ENCODE assay signal across 17 mouse cellular contexts in the genomic region with DNA sequence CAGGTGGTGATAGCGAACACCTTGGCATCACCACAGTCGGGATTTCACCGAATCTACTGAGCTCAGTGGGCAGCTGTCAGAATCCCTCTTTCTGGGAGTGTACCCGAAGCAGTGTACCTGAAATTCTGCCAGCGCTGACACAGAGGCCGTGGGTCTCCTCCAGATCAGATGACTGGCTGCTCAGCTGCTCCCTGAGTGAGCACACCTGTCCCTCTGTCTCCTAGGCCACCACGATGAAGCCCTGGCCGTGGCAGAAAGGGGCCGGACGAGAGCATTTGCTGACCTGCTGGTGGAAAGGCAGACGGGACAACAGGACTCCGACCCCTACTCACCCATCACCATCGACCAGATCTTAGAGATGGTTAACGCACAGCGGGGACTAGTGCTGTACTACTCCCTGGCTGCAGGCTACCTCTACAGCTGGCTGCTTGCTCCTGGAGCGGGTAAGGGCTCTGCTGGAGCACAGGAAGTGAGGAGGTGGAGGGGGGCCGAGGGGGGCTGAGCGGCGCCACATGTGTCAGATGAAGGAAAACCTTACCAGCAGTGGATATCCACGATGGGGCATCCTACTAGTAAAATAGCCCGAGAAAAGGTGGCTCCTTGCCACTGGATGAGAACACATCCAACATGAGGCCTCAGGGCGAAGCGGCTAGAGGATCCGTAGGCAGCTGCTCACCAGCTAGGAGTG.
DNase-seq lines count a peak whose midpoint lies in the region; ATAC-seq and TF ChIP-seq lines count a peak whose summit lies in the region.
"Had no signal": no experiment of that assay in that cellular context is flagged by ENCODE, and none has a peak within 500 bp of the region (broad histone marks: within the 10 kb centered on the region; RNA-seq: fewer than 3 reads in every experiment).

No protein-coding gene starts in this region.

- peaks cover 42% of the 10 kb centered on the region for H3K36me3 ChIP-seq in forebrain, embryonic 15.5 days
- peaks cover 57% of the 10 kb centered on the region for H3K36me3 ChIP-seq in forebrain, postnatal 0 days (ENCODE audit: insufficient read depth)
- H3K36me3 ChIP-seq in midbrain, embryonic 13.5 days = peaks cover 51% of the 10 kb centered on the region
- H3K36me3 ChIP-seq in midbrain, postnatal 0 days (ENCODE audit: insufficient read depth, low read length) = peaks cover 40% of the 10 kb centered on the region
- H3K36me3 ChIP-seq in embryonic facial prominence, embryonic 12.5 days = peaks cover 42% of the 10 kb centered on the region
- peaks cover 65% of the 10 kb centered on the region for H3K36me3 ChIP-seq in limb, embryonic 14.5 days (ENCODE audit: control insufficient read depth, insufficient read depth, low read length)

- H3K9me3 ChIP-seq in forebrain, embryonic 15.5 days = no peaks in the 10 kb centered on the region
- H3K9me3 ChIP-seq in forebrain, postnatal 0 days (ENCODE audit: low read length) = no peaks in the 10 kb centered on the region
- H3K9me3 ChIP-seq in midbrain, embryonic 13.5 days = no peaks in the 10 kb centered on the region
- H3K9me3 ChIP-seq in midbrain, postnatal 0 days (ENCODE audit: low read length) = no peaks in the 10 kb centered on the region
- H3K9me3 ChIP-seq in embryonic facial prominence, embryonic 12.5 days = no peaks in the 10 kb centered on the region
- H3K9me3 ChIP-seq in limb, embryonic 14.5 days (ENCODE audit: control insufficient read depth, low read length) = no peaks in the 10 kb centered on the region
- H3K9me3 ChIP-seq: midbrain, embryonic 12.5 days had no signal

- H3K4me2 ChIP-seq in forebrain, embryonic 15.5 days (replicated peaks) = no peak overlapping the region
- no peak overlapping the region for H3K4me2 ChIP-seq in forebrain, postnatal 0 days (ENCODE audit: low read depth)
- no peak overlapping the region for H3K4me2 ChIP-seq in midbrain, embryonic 13.5 days (replicated peaks)
- H3K4me2 ChIP-seq in midbrain, postnatal 0 days (ENCODE audit: low read depth, low read length, poor library complexity, severe bottlenecking) = no peak overlapping the region
- no peak overlapping the region for H3K4me2 ChIP-seq in embryonic facial prominence, embryonic 12.5 days (replicated peaks)
- H3K4me2 ChIP-seq in limb, embryonic 14.5 days (replicated peaks; ENCODE audit: low read depth, low read length, severe bottlenecking) = no peak overlapping the region
- H3K4me2 ChIP-seq: midbrain, embryonic 12.5 days had no signal

- H3K4me1 ChIP-seq in forebrain, embryonic 15.5 days = peaks cover 24% of the 10 kb centered on the region
- H3K4me1 ChIP-seq in forebrain, postnatal 0 days (ENCODE audit: insufficient read depth) = no peaks in the 10 kb centered on the region
- H3K4me1 ChIP-seq in midbrain, embryonic 13.5 days (replicated peaks) = peaks cover 61% of the 10 kb centered on the region
- H3K4me1 ChIP-seq in midbrain, postnatal 0 days (ENCODE audit: insufficient read depth, low read length) = 0 out of 2 replicates have a peak, but pooled peaks cover 11% of the 10 kb centered on the region
- peaks cover 35% of the 10 kb centered on the region for H3K4me1 ChIP-seq in embryonic facial prominence, embryonic 12.5 days
- peaks cover 30% of the 10 kb centered on the region for H3K4me1 ChIP-seq in limb, embryonic 14.5 days (ENCODE audit: control insufficient read depth, insufficient read depth, low read length)

- H3K4me3 ChIP-seq in forebrain, embryonic 15.5 days = no peak overlapping the region
- no peak overlapping the region for H3K4me3 ChIP-seq in forebrain, postnatal 0 days (ENCODE audit: low read depth, low read length)
- no peak overlapping the region for H3K4me3 ChIP-seq in midbrain, embryonic 13.5 days (replicated peaks)
- no peak overlapping the region for H3K4me3 ChIP-seq in midbrain, postnatal 0 days (ENCODE audit: low read depth, low read length)
- no peak overlapping the region for H3K4me3 ChIP-seq in embryonic facial prominence, embryonic 12.5 days
- H3K4me3 ChIP-seq in limb, embryonic 14.5 days (replicated peaks; ENCODE audit: low read length) = no peak overlapping the region
- H3K4me3 ChIP-seq: left cerebral cortex, adult 2 months; midbrain, embryonic 12.5 days had no signal

- 79% methylated on average over 24 of the region's 24 CpGs for WGBS in forebrain, embryonic 15.5 days
- WGBS in forebrain, postnatal 0 days = 79% methylated on average over 24 of the region's 24 CpGs
- WGBS in midbrain, embryonic 13.5 days = 77% methylated on average over 24 of the region's 24 CpGs
- WGBS in midbrain, postnatal 0 days = 73% methylated on average over 24 of the region's 24 CpGs
- 47% methylated on average over 24 of the region's 24 CpGs for WGBS in embryonic facial prominence, embryonic 12.5 days
- 43% methylated on average over 24 of the region's 24 CpGs for WGBS in limb, embryonic 14.5 days

- 0 out of 2 replicates have a peak overlapping the region, but pooled peaks have one; percentile 12 for H3K27ac ChIP-seq in forebrain, embryonic 15.5 days (replicated peaks)
- H3K27ac ChIP-seq in forebrain, postnatal 0 days (ENCODE audit: low read depth, low read length) = no peak overlapping the region
- H3K27ac ChIP-seq in midbrain, embryonic 13.5 days = 0 out of 2 replicates have a peak overlapping the region, but pooled peaks have one; percentile 31
- H3K27ac ChIP-seq in midbrain, postnatal 0 days (ENCODE audit: low read depth, low read length) = no peak overlapping the region
- H3K27ac ChIP-seq in embryonic facial prominence, embryonic 12.5 days = 0 out of 2 replicates have a peak overlapping the region, but pooled peaks have one; percentile 6
- H3K27ac ChIP-seq in limb, embryonic 14.5 days (replicated peaks; ENCODE audit: low read depth, low read length) = no peak overlapping the region
- H3K27ac ChIP-seq: left cerebral cortex, adult 2 months; macrophage; midbrain, embryonic 12.5 days had no signal

- no peak for DNase-seq in forebrain, postnatal 0 days
- DNase-seq in midbrain, postnatal 0 days (ENCODE audit: low spot score) = no peak
- DNase-seq in limb, embryonic 14.5 days (ENCODE audit: low spot score) = no peak
- no peak for DNase-seq in right cerebral cortex, adult 18-20 months
- no peak for DNase-seq in left cerebral cortex, adult 8-10 months (ENCODE audit: low spot score in 2 of 2)
- DNase-seq: adrenal gland, adult 2 months; cerebellum, adult 9-11 months; kidney, adult 18-20 months; kidney, postnatal 25 days; liver; lung, adult 2 months had no signal

- H3K27me3 ChIP-seq in forebrain, embryonic 15.5 days = no peaks in the 10 kb centered on the region
- no peaks in the 10 kb centered on the region for H3K27me3 ChIP-seq in forebrain, postnatal 0 days (ENCODE audit: insufficient read depth, low read length)
- H3K27me3 ChIP-seq in midbrain, embryonic 13.5 days = 0 out of 2 replicates have a peak, but pooled peaks cover 4% of the 10 kb centered on the region
- no peaks in the 10 kb centered on the region for H3K27me3 ChIP-seq in midbrain, postnatal 0 days (ENCODE audit: insufficient read depth, low read length)
- no peaks in the 10 kb centered on the region for H3K27me3 ChIP-seq in embryonic facial prominence, embryonic 12.5 days
- no peaks in the 10 kb centered on the region for H3K27me3 ChIP-seq in limb, embryonic 14.5 days (ENCODE audit: control insufficient read depth, insufficient read depth, low read length)
- H3K27me3 ChIP-seq: midbrain, embryonic 12.5 days had no signal

- no peak for ATAC-seq in forebrain, embryonic 15.5 days (replicated peaks)
- ATAC-seq in forebrain, postnatal 0 days = no peak
- no peak for ATAC-seq in midbrain, embryonic 13.5 days
- ATAC-seq in midbrain, postnatal 0 days (ENCODE audit: low FRiP score) = no peak
- no peak for ATAC-seq in embryonic facial prominence, embryonic 12.5 days (ENCODE audit: insufficient number of reproducible peaks, insufficient read depth, low FRiP score, low TSS enrichment)
- 0 out of 2 replicates have a peak, but pooled peaks have one; percentile 17 for ATAC-seq in limb, embryonic 14.5 days (ENCODE audit: low FRiP score, low read depth)

- no peak for TF ChIP-seq CTCF in forebrain, postnatal 0 days (IDR thresholded peaks at IDR 0.05; ENCODE audit: low read depth)
- TF ChIP-seq CTCF in midbrain, postnatal 0 days (IDR thresholded peaks at IDR 0.05) = no peak

- no peak overlapping the region for H3K9ac ChIP-seq in forebrain, embryonic 15.5 days (replicated peaks)
- no peak overlapping the region for H3K9ac ChIP-seq in forebrain, postnatal 0 days
- 0 out of 2 replicates have a peak overlapping the region, but pooled peaks have one; percentile 0 for H3K9ac ChIP-seq in midbrain, embryonic 13.5 days (replicated peaks)
- no peak overlapping the region for H3K9ac ChIP-seq in midbrain, postnatal 0 days (replicated peaks; ENCODE audit: low read length, poor library complexity, severe bottlenecking)
- H3K9ac ChIP-seq in embryonic facial prominence, embryonic 12.5 days = no peak overlapping the region
- H3K9ac ChIP-seq in limb, embryonic 14.5 days (ENCODE audit: low read depth, low read length, severe bottlenecking) = no peak overlapping the region
- H3K9ac ChIP-seq: midbrain, embryonic 12.5 days had no signal

- no peak for TF ChIP-seq POLR2A in limb, embryonic 14.5 days (IDR thresholded peaks at IDR 0.05; ENCODE audit: borderline replicate concordance, extremely low read depth, insufficient read depth, insufficient read length)

Comparison
In these comparisons a context has a peak if more than half of its experiments do, and no peak if none do; other contexts are left out.
1. H3K27ac ChIP-seq: peak in forebrain, embryonic 15.5 days (single experiment), midbrain, embryonic 13.5 days (single experiment) and embryonic facial prominence, embryonic 12.5 days (single experiment); none in forebrain, postnatal 0 days (single experiment), midbrain, postnatal 0 days (single experiment) and limb, embryonic 14.5 days (single experiment).